31 mouse cellular contexts compared by ENCODE assay signal in genomic region chr4:4723821-4724220, GRCm38 (mm10).
DNase-seq lines count a peak whose midpoint lies in the region; ATAC-seq and TF ChIP-seq lines count a peak whose summit lies in the region.
"Had no signal": no experiment of that assay in that cellular context is flagged by ENCODE, and none has a peak within 500 bp of the region (broad histone marks: within the 10 kb centered on the region; RNA-seq: fewer than 3 reads in every experiment).

No protein-coding gene starts in this region.

- peak overlapping the region; percentile 28; the same call in 1 of the 2 replicates for H3K27ac ChIP-seq in gastrocnemius, adult 2 months
- no peak overlapping the region for H3K27ac ChIP-seq in embryonic facial prominence, embryonic 14.5 days (replicated peaks; ENCODE audit: low read depth, low read length)
- H3K27ac ChIP-seq: embryonic facial prominence, embryonic 15.5 days; forebrain, embryonic 15.5 days; heart, embryonic 15.5 days; hindbrain, embryonic 12.5 days; hindbrain, postnatal 0 days; intestine, embryonic 15.5 days; kidney, postnatal 0 days; liver, embryonic 14.5 days; neural tube, embryonic 12.5 days had no signal

- peak; percentile 28 for DNase-seq in gastrocnemius, adult 2 months
- no peak for DNase-seq in gastrocnemius, postnatal 36 days
- DNase-seq in 3T3-L1 (ENCODE audit: low read depth, low spot score) (peak; percentile 51), NIH3T3 (ENCODE audit: low read depth) (peak; percentile 43)
- peak; percentile 20 for DNase-seq in embryonic facial prominence, embryonic 14.5 days (ENCODE audit: low spot score)
- no peak for DNase-seq in cerebellum, postnatal 14 days
- DNase-seq in frontal cortex, postnatal 10 days (ENCODE audit: low spot score in 2 of 2) = no peak
- no peak for DNase-seq in layer of hippocampus, postnatal 25 days (ENCODE audit: extremely low spot score in 1 of 2, low spot score in 1 of 2)
- DNase-seq: adrenal gland, postnatal 25 days; cerebellum, adult 11-12 months; cerebellum, adult 9-11 months; gastrocnemius, postnatal 10 days; heart, postnatal 36 days; kidney, adult 2 months; liver; lung, adult 2 months; lung, postnatal 10 days; right cerebral cortex, adult 18-20 months; thymus, adult 2 months; thymus, postnatal 4 days had no signal

- H3K36me3 ChIP-seq in embryonic facial prominence, embryonic 14.5 days (ENCODE audit: control insufficient read depth, insufficient read depth, low read length) = no peaks in the 10 kb centered on the region
- H3K36me3 ChIP-seq: embryonic facial prominence, embryonic 15.5 days; forebrain, embryonic 15.5 days; heart, embryonic 15.5 days; hindbrain, embryonic 12.5 days; intestine, embryonic 15.5 days; neural tube, embryonic 12.5 days had no signal

- no peak for ATAC-seq in embryonic facial prominence, embryonic 14.5 days (ENCODE audit: low read depth)
- ATAC-seq: forebrain, embryonic 15.5 days; hindbrain, postnatal 0 days; intestine, embryonic 15.5 days; midbrain, embryonic 16.5 days had no signal

- WGBS in embryonic facial prominence, embryonic 14.5 days = 46% methylated on average over 8 of the region's 8 CpGs

- H3K27me3 ChIP-seq in embryonic facial prominence, embryonic 14.5 days (replicated peaks; ENCODE audit: control insufficient read depth, insufficient read depth, low read length) = no peaks in the 10 kb centered on the region
- H3K27me3 ChIP-seq: embryonic facial prominence, embryonic 15.5 days; forebrain, embryonic 15.5 days; heart, embryonic 15.5 days; hindbrain, embryonic 12.5 days; intestine, embryonic 15.5 days; neural tube, embryonic 12.5 days had no signal

- no peak for TF ChIP-seq CTCF in gastrocnemius, adult 2 months (IDR thresholded peaks at IDR 0.05)

- intact Hi-C loops in gastrocnemius, adult 2 months (cut with DNase I) = no loop called here
- intact Hi-C loops in gastrocnemius, postnatal 36 days (cut with DNase I) = loop anchor here (10.0 kb wide), 1 partner anchor 749 kb away; the partner anchor contains the start of gene Gm11808

- no peak overlapping the region for H3K4me3 ChIP-seq in gastrocnemius, adult 2 months
- H3K4me3 ChIP-seq in embryonic facial prominence, embryonic 14.5 days (ENCODE audit: low read depth, low read length) = no peak overlapping the region
- H3K4me3 ChIP-seq: embryonic facial prominence, embryonic 15.5 days; forebrain, embryonic 15.5 days; heart, embryonic 15.5 days; hindbrain, embryonic 12.5 days; intestine, embryonic 15.5 days; neural tube, embryonic 12.5 days had no signal

- peaks cover 4% of the 10 kb centered on the region; the same call in 1 of the 2 replicates for H3K4me1 ChIP-seq in embryonic facial prominence, embryonic 14.5 days (ENCODE audit: control insufficient read depth, insufficient read depth, low read length)
- H3K4me1 ChIP-seq: embryonic facial prominence, embryonic 15.5 days; forebrain, embryonic 15.5 days; heart, embryonic 15.5 days; hindbrain, embryonic 12.5 days; intestine, embryonic 15.5 days; neural tube, embryonic 12.5 days had no signal

- H3K9ac ChIP-seq in embryonic facial prominence, embryonic 14.5 days (ENCODE audit: low read depth, low read length) = no peak overlapping the region
- H3K9ac ChIP-seq: embryonic facial prominence, embryonic 15.5 days; forebrain, embryonic 15.5 days; heart, embryonic 15.5 days; hindbrain, embryonic 12.5 days; intestine, embryonic 15.5 days; liver, embryonic 14.5 days; neural tube, embryonic 12.5 days had no signal

- no peak overlapping the region for H3K4me2 ChIP-seq in embryonic facial prominence, embryonic 14.5 days (ENCODE audit: low read depth, low read length)
- H3K4me2 ChIP-seq: embryonic facial prominence, embryonic 15.5 days; forebrain, embryonic 15.5 days; heart, embryonic 15.5 days; hindbrain, embryonic 12.5 days; intestine, embryonic 15.5 days; midbrain, embryonic 11.5 days; neural tube, embryonic 12.5 days had no signal

- H3K9me3 ChIP-seq in embryonic facial prominence, embryonic 14.5 days (ENCODE audit: control insufficient read depth, low read length) = no peaks in the 10 kb centered on the region
- H3K9me3 ChIP-seq: embryonic facial prominence, embryonic 15.5 days; forebrain, embryonic 15.5 days; heart, embryonic 15.5 days; hindbrain, embryonic 12.5 days; intestine, embryonic 15.5 days; neural tube, embryonic 12.5 days had no signal

Comparison
In these comparisons a context has a peak if more than half of its experiments do, and no peak if none do; other contexts are left out.
1. DNase-seq: peak in gastrocnemius, adult 2 months (single experiment), 3T3-L1 (single experiment), NIH3T3 (single experiment) and embryonic facial prominence, embryonic 14.5 days (single experiment); none in gastrocnemius, postnatal 36 days (0 of 2), cerebellum, postnatal 14 days (0 of 2), frontal cortex, postnatal 10 days (0 of 2) and layer of hippocampus, postnatal 25 days (0 of 2).